Mouse (Mus musculus): ENCODE data around the gene Elk3.

Gene Elk3

DNA sequence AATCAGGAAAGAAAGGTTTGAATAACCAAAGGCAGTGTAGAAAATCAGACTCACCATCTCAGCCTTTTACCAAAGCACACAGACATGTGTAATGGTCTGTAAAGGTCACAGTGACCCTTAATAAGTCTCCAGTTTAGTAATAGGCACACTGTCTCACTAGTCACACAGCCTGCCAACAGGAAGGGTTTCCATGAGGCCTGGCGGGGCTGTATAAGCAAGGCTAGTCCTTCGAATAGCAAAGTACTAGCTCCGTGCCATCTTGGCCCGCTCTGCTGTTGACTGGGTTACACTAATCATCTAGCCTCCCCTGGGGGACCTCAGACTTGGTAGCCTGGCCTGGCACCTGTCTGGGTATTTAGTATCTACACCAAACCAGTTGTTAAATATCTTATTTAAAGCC, 20.6 kb upstream of the Elk3 start:
- DNase-seq, result no peak

DNA sequence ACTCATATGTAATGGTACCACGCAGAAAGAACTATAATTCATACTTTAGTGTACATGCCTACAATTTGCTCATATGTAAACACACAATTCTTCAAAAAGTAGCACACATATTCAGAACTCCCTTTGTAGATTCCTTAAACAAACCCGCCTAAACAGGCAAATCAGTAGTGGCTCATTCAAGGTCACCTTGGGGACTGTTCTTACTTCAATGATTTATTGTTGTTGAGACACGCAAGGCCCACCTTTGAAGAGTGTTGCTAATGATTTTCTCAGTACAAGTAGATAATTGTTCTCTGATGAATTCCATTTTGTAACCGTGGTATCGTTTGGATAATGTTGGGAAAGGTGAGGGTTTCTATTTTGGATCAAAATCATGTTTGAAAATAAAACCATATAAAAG, 17.4 kb upstream of the Elk3 start:
- no peak for DNase-seq

GRCm38 (mm10) chr10:93327187-93327586, 16.3 kb upstream of the Elk3 start:
- DNase-seq, result no peak

DNA sequence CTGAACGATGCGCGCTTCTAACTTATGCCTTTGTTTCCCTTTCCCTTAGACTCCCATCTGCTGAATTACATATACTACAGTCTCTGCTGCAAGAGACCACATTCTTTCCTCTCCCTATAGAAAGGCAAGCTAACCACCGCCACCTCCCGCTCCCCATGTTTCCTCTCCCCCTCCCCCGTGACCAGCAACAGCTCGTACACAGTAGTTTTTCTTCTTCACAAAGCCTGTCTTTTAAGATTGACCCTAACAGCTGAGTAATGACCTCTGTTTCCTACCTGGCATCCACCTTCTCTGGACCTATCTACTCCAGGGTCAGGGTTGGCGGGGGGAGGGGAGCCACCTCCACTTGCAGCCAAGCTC, 15.8 kb upstream of the Elk3 start:
- DNase-seq, result no peak

DNA sequence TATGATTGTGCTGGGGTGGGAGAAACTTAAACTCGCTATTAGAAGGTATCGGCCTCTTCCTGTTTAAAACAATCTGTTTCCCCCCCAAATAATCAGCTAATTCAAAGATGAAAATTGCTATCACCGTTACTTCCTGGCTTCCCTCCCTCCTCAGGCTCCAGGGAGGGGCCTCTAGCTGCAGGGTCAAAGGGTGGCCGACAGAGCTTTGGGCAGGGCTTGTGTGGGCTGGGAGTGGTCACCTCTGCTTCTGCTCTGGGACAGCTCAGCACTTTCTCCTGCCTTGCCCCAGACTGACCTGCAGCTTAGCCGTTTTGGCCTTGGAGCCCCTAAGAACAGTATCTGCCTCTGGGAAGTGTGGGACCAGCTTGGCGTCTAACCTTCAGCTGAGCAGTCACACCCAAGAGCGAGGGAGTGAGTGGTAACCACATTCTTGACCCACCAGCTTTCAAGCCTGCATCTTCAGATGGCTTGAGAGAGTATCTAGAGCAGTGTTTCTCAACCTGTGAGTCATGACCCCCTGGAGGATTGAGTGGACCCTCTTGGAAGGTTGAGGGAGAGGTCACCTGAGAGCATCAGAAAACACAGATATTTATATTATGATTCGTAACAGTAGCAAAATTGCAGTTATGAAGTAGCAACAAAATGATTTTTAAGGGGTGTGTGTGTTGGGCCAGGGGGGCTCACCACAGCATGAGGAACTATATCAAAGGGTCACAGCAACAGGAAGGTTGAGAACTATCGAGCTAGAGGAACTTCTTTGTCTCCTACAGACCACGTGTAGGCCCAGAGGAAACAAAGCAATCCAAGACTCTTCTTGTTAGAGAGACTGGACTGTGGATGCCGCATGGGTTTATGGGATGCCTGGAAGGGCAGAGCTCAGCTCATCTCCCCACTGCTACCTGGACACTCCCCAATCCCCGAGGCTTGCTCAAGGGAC, 15.1 kb upstream of the Elk3 start:
- DNase-seq, result peak; percentile 63 to 64

DNA sequence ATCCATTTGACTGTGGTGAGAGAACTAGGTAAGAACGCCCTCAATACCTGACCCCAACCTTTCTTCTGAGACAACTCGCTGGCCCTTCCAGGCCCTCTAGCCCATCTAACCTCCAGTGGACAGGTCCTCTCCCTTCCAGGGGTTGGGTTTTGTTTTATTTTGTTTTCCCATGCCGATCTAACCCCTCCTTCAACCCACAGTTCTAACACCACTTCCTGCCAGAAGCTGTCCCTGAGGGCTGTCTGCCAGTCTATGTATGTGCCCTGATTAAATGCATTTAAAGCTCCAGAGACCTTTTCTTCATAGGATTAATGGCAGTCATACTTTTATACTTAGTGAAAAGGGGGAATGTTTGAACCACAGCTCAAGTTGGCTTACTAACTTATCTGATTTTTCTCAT, 14.4 kb upstream of the Elk3 start:
- DNase-seq, result no peak

- no peak for DNase-seq
These were observed 13.5 kb upstream of the Elk3 start for GRCm38 (mm10) chr10:93324438-93324837.

- DNase-seq, result no peak
These were observed 12.7 kb upstream of the Elk3 start for GRCm38 (mm10) chr10:93323659-93324058.

DNA sequence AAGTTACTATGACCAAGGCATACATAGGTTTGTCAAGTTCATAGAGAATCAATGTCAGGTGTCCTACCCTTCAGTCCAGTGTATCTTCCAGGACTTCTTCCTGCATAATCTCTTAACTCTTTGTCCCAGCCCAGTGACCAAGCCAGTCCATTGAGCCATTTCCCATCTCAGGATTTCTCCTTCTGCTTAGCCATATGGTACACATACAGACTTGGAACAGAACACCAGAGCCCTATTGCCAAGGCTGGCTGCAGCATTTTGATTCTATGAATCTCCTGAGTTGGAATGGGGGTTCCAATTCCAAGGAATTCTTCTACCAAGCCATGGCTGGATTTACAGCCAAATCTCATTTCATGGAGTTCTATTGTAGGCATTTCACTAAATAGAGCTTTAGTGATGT, 10.8 kb upstream of the Elk3 start:
- DNase-seq, result no peak

DNA sequence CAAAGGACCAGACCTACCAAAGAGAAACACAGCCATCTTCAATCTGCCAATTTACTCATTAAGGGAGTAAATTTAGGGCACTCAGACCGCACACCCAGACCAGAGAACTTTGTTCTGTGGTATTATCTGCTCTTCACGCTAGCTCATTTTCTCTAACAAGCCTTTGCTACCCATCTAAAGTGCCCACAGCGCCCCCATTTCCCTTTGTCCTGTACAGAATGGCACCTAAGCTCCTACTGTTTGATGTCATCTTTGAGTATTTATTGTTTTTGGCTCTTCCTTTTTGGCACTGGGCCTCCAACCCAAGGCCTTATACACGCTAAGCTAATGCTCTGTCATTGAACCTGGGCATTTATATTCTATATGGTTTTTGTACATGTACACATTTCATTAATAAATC, 9.2 kb upstream of the Elk3 start:
- DNase-seq, result no peak

DNA sequence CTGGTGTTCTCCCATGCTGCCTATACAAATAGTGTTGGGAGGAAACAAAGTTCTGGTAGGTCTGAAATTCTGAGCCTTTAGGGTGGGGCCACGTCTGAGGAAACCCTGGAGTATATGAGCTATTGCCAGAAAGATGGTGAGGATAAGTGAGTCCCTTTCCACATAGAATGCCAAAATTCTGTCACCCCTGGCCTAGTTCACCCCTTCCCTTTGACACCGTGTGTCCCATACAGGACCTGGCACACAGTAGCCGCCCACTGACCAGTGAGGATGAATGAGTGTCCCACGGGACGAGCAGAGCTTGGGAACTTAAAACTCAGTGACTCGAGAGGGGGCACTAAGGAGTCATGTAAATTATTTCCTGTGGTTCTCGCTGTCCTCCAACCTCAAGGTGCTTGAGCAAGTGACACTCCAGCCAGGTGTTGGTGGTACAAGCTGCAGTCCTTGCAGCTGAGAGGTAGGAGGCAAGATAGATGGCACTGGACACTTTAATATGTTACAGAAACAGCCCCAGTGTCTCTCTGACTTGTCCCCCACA, 8.7 kb upstream of the Elk3 start:
- no peak for DNase-seq

GRCm38 (mm10) chr10:93316909-93317308, 6.0 kb upstream of the Elk3 start:
- DNase-seq, result no peak

- DNase-seq, result no peak
These were observed 641 bp upstream of the Elk3 start for GRCm38 (mm10) chr10:93311576-93311975.

DNA sequence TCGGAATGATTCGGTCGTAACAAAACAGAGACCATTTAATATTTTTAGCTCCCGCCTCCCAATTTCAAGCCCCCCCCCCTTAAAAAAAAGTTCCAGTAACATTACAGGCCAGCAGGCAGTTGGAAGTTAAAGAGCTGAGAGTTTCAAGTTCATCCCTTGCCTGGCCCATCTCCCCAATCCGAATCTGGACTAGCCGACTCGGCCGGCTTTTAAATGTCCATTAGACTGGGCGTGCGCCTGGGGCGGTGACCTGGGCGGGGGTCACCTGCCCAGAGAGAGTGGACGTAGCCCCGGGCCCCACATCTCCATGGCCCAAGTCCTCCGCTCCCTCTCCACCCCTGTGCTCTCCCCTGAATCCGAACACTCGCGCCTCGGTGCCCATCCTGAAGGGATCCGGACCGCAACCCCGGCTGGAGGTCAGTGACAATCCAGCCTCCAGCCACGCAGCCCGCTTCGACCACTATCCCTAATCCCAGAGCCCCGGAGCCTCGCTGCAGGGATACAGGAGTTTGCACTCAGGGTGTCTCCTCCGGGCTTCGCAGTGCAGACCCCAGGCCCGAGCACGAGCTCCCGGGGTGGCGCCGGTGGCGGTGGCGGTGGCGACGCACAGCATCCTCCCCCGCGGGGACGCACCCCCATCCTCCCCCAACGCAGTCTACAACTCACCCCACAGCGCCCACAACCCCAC, 857 bp downstream of the Elk3 start:
- peak in 1 of 2 experiments; percentile 39 for DNase-seq

DNA sequence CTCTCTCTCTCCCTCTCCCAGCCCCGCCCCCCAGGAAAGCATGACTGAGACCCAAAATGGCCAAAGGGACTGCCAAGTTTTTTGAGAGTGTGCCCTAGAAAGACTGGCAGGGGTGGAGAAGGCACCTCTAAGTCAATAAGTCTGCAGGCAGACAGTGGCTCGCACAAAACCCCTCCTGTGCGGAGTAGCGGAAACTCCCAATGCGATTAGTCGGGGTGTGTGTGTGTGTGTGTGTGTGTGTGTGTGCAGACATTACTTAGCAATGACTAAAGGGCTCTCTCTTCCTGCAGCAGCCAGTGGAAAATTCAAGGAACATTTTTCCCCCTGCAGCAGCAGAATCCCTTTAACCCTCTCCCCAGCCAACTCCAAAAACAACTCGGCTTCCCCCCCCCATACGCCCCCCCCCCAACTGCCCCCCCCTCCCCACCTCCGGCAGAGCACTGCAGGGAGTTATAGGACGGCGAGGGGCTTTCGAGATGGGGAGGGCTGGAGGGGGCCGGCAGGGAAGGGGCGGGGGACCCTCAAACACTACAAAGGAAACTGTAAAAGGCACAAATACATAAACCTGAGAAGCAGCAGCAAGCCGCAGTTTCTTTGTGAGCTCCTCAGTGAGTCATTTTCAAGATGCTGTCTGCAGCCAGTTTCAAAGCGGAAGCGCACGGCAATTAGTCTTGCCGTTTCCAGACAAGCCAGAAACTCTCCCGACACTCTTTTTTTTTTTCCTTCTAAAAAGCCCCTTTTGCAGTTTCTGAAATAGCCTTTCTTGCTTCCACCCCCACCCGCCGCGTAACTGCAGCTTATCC, 1.6 kb downstream of the Elk3 start:
- DNase-seq, result peak; percentile 68 to 70

DNA sequence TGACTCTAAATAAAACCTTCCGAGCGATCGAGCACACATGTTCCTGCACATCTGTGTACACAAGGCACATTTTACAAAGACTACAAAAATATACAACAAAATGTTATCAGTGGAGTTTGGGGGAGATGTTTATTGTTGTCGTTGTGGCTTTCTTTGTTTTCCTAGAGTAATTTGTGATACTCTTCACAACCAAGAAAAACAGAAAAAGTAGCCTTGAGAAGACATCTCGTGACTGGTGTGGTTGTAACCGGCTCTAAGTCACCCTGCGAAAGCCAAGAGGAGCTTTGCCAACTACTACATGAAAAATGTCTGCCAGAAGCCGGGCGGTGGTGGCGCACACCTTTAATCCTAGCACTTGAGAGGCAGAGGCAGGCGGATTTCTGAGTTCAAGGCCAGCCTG, 4.6 kb downstream of the Elk3 start:
- no peak for DNase-seq

- DNase-seq, result no peak
These were observed 5.0 kb downstream of the Elk3 start for GRCm38 (mm10) chr10:93305946-93306345.

DNA sequence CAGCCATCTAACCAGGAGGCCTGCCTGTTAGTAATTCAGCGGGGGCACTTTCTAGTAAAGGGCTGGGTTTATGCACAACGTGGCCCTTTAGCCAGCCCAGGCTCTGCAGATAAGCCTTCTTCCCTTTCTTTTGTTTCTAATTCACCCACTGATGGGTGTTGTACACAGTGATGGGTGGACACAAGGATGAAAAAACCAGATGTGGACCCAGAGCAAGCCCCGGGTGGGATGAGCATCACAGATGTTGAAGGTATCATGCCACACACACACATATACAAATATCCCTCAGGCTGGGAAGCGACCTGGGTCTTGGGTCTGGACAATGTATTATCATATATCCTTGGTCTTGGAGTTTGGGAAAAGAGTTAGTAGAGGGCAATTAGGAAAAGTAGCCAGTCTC, 7.7 kb downstream of the Elk3 start:
- DNase-seq, result no peak

DNA sequence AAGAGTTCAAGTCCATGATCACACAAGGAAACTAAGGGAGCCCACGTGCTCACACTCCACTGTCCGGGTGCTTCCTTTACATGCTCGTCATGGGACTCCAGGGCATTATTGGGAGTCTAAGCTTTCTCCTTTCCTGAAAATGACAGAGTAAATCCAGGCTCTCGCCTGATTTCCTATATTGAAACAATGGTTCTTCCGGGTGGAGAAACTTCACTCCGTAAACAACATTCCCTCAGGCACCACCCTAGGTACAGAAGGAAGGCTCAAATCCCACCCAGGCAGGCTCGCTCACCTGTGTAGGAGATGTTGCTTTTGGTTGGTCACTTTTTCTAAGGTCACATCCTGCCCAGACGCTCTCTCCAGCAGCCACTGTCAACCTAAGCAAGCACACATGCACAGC, 9.1 kb downstream of the Elk3 start:
- peak in 1 of 2 experiments; percentile 34 for DNase-seq

- DNase-seq, result no peak
These were observed 12.7 kb downstream of the Elk3 start for GRCm38 (mm10) chr10:93298208-93298607.

- DNase-seq, result peak; percentile 41 to 64
These were observed 13.2 kb downstream of the Elk3 start for GRCm38 (mm10) chr10:93297774-93298173.

DNA sequence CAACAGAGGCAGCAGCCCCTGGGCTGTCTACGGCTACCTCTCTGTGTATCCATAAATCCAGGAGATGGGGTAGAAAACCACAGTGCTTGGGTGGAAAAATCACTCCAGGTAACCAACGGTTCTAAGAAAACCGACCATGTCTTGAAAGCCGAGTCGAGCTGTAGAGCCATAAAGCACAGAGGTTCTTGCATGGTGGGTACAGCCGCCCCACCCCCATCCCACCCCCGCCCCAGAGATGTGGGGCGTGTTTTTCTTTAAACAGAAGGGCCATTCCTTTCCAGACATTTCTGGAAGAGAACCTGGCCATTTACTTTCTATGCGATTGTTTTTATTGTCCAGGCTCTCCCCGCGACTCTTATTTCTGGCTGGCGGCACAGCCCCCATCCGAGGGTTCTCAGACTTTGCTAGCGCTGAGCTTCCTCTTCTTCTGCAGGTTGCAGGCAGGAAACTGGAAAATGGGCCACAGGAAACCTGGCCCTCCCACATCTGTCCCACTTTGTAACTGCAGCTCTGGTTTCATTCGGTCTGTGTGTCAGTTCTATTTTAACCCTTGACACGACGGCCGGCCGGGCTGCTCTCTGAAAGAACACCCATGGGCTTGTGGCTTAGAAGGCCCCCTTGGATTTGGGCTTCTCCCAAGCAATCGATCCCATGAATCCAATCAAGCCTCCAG, 16.3 kb downstream of the Elk3 start:
- DNase-seq, result no peak

DNA sequence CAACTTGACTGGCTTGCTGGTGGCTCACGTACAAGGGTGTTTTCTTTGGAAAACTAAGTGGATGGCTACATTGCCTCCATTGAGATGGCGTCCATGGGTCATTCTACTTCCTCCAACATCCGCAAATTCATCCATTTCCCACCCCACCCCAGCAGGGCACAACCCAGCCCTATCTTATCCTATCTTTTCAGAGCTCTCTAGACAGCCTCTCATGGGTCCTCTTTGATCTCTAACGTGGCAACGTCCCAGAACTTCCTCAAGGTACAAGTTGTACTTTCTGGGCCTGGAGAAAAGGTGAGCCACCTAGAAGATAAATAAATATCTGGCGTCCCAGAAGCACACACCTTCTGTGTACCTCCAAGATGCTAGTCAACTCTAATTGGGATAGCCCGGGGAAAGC, 17.3 kb downstream of the Elk3 start:
- peak in 1 of 2 experiments; percentile 61 for DNase-seq
